Mouse (Mus musculus): ENCODE measurements around the gene Ahcy.
A peak's percentile ranks its signal among the peaks of the same experiment; 100 is the strongest.
"Not testable (repeated sequence)": the region's sequence is repeated elsewhere in the genome, so short reads cannot be mapped to it uniquely, and the experiment has no call there.

Gene Ahcy

GRCm38 (mm10) chr2:155073978-155074765 is at the start of gene Ahcy:
Ahcy (minus strand) TSS chr2:155074497.
- peak; percentile 94 for DNase-seq

- no peak for DNase-seq
These were observed 41.0 kb upstream of the Ahcy start for GRCm38 (mm10) chr2:155115216-155115830.

GRCm38 (mm10) chr2:155107276-155107675 is 33.0 kb upstream of the Ahcy start:
- DNase-seq, result not testable (repeated sequence)

GRCm38 (mm10) chr2:155103607-155104006 is 29.3 kb upstream of the Ahcy start:
- no peak for DNase-seq

- DNase-seq, result peak; percentile 50
These were observed 27.5 kb upstream of the Ahcy start for GRCm38 (mm10) chr2:155101761-155102181.

- no peak for DNase-seq
These were observed 26.5 kb upstream of the Ahcy start for GRCm38 (mm10) chr2:155100796-155101259.

GRCm38 (mm10) chr2:155099994-155100795 is 25.9 kb upstream of the Ahcy start:
- no peak for DNase-seq

- DNase-seq, result peak; percentile 53
These were observed 25.1 kb upstream of the Ahcy start for GRCm38 (mm10) chr2:155099421-155099820.

GRCm38 (mm10) chr2:155098720-155099380 is 24.6 kb upstream of the Ahcy start:
- DNase-seq, result no peak

- DNase-seq, result no peak
These were observed 19.1 kb upstream of the Ahcy start for GRCm38 (mm10) chr2:155093418-155093817.

- DNase-seq, result no peak
These were observed 17.4 kb upstream of the Ahcy start for GRCm38 (mm10) chr2:155091743-155092075.

GRCm38 (mm10) chr2:155090909-155091742 is 16.8 kb upstream of the Ahcy start:
- peak; percentile 24 for DNase-seq

- no peak for DNase-seq
These were observed 14.0 kb upstream of the Ahcy start for GRCm38 (mm10) chr2:155088264-155088663.

- DNase-seq, result peak; percentile 25
These were observed 12.0 kb upstream of the Ahcy start for GRCm38 (mm10) chr2:155086328-155086727.

- no peak for DNase-seq
These were observed 10.2 kb upstream of the Ahcy start for GRCm38 (mm10) chr2:155084546-155084945.

GRCm38 (mm10) chr2:155082121-155082803 is 8.0 kb upstream of the Ahcy start:
- DNase-seq, result peak; percentile 84

- DNase-seq, result no peak
These were observed 6.8 kb upstream of the Ahcy start for GRCm38 (mm10) chr2:155081056-155081455.

- no peak for DNase-seq
These were observed 5.9 kb upstream of the Ahcy start for GRCm38 (mm10) chr2:155080179-155080530.

- no peak for DNase-seq
These were observed 5.3 kb upstream of the Ahcy start for GRCm38 (mm10) chr2:155079500-155080178.

- DNase-seq, result no peak
These were observed 1.4 kb upstream of the Ahcy start for GRCm38 (mm10) chr2:155075649-155076048.
